Mouse (Mus musculus) liver, embryonic 12.5 days (tissue): ENCODE measurements around the gene 4930415L06Rik. TPM values are rescaled to one million over a fixed set of nuclear protein-coding genes. Genes with fewer than 3 reads are reported as not detected.

Experiments used
- ATAC-seq: fragments of 200-750 bp; cut with Nextera tagmentation; 2 replicates; pipeline ENCODE4 v1.8.0; 2017; ENCODE audit warnings: moderate number of reproducible peaks, mild to moderate bottlenecking, moderate library complexity
- H3K27ac ChIP-seq: fragments of 300-500 bp; sonication (generic); 2 replicates; pipeline ENCODE4 v1.5.1; 2016; ENCODE audit warnings: mild to moderate bottlenecking
- H3K27me3 ChIP-seq: fragments of 300-500 bp; sonication (generic); replicated peaks from 2 replicates; pipeline ENCODE4 v1.6.1; 2016; ENCODE audit warnings: mild to moderate bottlenecking, moderate library complexity
- H3K36me3 ChIP-seq: fragments of 300-500 bp; sonication (generic); 2 replicates; pipeline ENCODE4 v1.6.1; 2016; ENCODE audit warnings: mild to moderate bottlenecking, moderate library complexity
- H3K4me1 ChIP-seq: fragments of 300-500 bp; sonication (generic); 2 replicates; pipeline ENCODE4 v1.6.1; 2016
- H3K4me2 ChIP-seq: fragments of 300-500 bp; sonication (generic); 2 replicates; pipeline ENCODE4 v1.6.1; 2016; ENCODE audit warnings: mild to moderate bottlenecking, moderate library complexity
- H3K4me3 ChIP-seq: fragments of 300-500 bp; sonication (generic); 2 replicates; pipeline ENCODE4 v1.5.1; 2016; ENCODE audit warnings: mild to moderate bottlenecking, moderate library complexity
- H3K9ac ChIP-seq: fragments of 300-500 bp; sonication (generic); 2 replicates; pipeline ENCODE4 v1.6.1; 2016; ENCODE audit warnings: mild to moderate bottlenecking, moderate library complexity
- H3K9me3 ChIP-seq: fragments of 300-500 bp; sonication (generic); replicated peaks from 2 replicates; pipeline ENCODE4 v1.6.1; 2016; ENCODE audit warnings: mild to moderate bottlenecking, moderate library complexity
- WGBS: fragments of 180-500 bp; shearing (Covaris S2); methylation state at CpG from one replicate; pipeline ENCODE4 v1.1.7; 2016; ENCODE audit not compliant: insufficient replicate concordance; 5-methylcytosine and 5-hydroxymethylcytosine counted together
- polyA plus RNA-seq: library from polyadenylated mRNA; unstranded; fragments of >200 nt; fragmentation: Nextera tagmentation; extraction: Ambion mirVana; gene quantifications from 2 replicates; pipeline ENCODE4 v1.2.1, GENCODE M21; 2016

The 4930415L06Rik gene
- polyA plus RNA-seq: not detected in 2 replicates

DNA sequence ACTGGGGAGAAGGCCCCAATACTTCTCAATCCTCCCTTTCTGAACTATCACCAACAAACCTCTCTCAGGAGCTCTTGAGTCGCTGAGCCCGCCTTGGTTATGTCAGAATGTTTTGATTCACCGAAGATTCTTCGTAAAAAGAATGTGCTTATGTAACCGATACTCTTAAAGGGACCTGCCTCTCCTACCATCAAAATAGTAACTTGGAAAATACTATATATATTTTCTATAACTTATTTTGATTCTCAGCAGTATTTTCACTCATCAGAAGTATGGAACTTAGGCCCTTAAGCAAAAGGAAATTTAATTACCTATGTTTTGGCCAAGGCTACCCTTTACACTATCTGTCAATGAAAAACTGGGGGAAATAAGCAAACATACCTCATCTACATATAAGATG is at the start of gene 4930415L06Rik:
Gene 4930415L06Rik (minus strand): TSS at position 101 of the 400 bp plus-strand sequence.
- Histone ChIP-seq H3K4me3 (no peak within 1 kb of the TSS), H3K27me3 (no peaks in the 10 kb centered on the region), H3K4me2 (no peak within 1 kb of the TSS), H3K9ac (no peak within 1 kb of the TSS), H3K9me3 (no peaks in the 10 kb centered on the region), H3K27ac (no peak within 1 kb of the TSS), H3K36me3 (no peaks in the 10 kb centered on the region), H3K4me1 (no peaks in the 10 kb centered on the region)
- no peak for ATAC-seq
- WGBS: 80% methylated on average over 5 of the region's 5 CpGs

DNA sequence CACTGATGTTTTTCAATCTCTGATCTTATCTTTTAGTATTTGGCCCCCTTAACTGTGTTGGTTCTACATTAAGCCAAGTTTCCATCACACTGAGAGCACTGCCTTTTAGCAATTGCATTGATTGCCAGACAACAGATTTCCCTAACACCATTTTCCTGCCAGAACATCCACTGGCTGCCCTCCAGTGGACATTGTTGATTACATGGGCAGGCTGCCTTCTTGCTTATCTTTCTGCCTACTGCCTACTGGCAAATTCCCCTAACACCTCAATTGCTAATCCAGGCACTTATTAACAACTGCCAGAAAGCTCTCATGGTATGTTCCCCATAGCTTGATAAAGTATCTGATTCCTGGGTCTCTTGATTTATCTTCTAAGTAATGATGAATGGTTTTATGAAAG is 46.0 kb upstream of the 4930415L06Rik start:
- Histone ChIP-seq H3K9ac (no peak overlapping the region), H3K9me3 (no peaks in the 10 kb centered on the region), H3K27ac (no peak overlapping the region), H3K4me2 (no peak overlapping the region), H3K36me3 (no peaks in the 10 kb centered on the region), H3K27me3 (no peaks in the 10 kb centered on the region), H3K4me1 (no peaks in the 10 kb centered on the region), H3K4me3 (no peak overlapping the region)
- no peak for ATAC-seq

DNA sequence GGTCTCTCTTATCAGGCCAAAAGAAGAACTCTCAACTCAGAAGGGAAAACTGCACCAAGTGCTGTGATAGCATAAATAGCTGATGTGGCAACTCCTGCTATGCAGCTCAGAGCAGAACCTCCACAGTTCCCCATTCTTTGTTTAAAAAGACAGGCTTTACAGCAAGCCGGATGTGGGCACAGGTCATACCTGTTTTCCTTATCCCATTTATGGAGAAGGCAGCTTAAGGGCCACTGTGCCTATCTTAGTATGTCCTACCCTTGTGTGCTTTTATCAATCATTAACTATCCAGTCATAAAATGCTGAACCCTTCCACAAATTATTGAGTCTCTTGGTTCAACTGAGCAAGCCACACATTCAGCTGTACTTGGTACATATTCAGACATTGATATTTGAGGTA is 27.8 kb downstream of the 4930415L06Rik start:
- 63% methylated on average over 1 of the region's 1 CpGs for WGBS
- Histone ChIP-seq H3K4me1 (no peaks in the 10 kb centered on the region), H3K36me3 (no peaks in the 10 kb centered on the region), H3K4me2 (no peak overlapping the region), H3K4me3 (no peak overlapping the region), H3K9ac (no peak overlapping the region), H3K27me3 (no peaks in the 10 kb centered on the region), H3K9me3 (no peaks in the 10 kb centered on the region), H3K27ac (no peak overlapping the region)
- ATAC-seq: no peak

Other genes starting within 250 kb of the 4930415L06Rik start
- gene 4932429P05Rik, start 180.6 kb downstream of the 4930415L06Rik start, polyA plus RNA-seq: not detected in 2 replicates